Mouse (Mus musculus): ENCODE results near the gene Siglec1.

The Siglec1 gene

GRCm38 (mm10) chr2:131052862-131053418, 33.6 kb downstream of the Siglec1 start:
- peaks cover 38% of the 10 kb centered on the region for H3K4me1 ChIP-seq (replicated peaks; ENCODE audit: low read depth, low read length)

GRCm38 (mm10) chr2:131052043-131052442, 34.5 kb downstream of the Siglec1 start:
- peaks cover 64% of the 10 kb centered on the region for H3K27me3 ChIP-seq (ENCODE audit: insufficient read depth, low read length)
- H3K4me3 ChIP-seq (replicated peaks; ENCODE audit: low read length) = no peak overlapping the region
- no peaks in the 10 kb centered on the region for H3K36me3 ChIP-seq (ENCODE audit: insufficient read depth, low read length)
- H3K9me3 ChIP-seq (ENCODE audit: low read length) = peaks cover 5% of the 10 kb centered on the region
- peaks cover 38% of the 10 kb centered on the region for H3K4me1 ChIP-seq (replicated peaks; ENCODE audit: low read depth, low read length)
- TF ChIP-seq NANOG (IDR thresholded peaks at IDR 0.05; ENCODE audit: borderline replicate concordance, low read length) = no peak
- TF ChIP-seq CTCF (conservative IDR thresholded peaks at IDR 0.05; ENCODE audit: low read length) = no peak
- TF ChIP-seq POU5F1 (IDR thresholded peaks at IDR 0.05; ENCODE audit: borderline replicate concordance, low read length) = no peak; the same call in 1 of the 2 replicates

More at GRCm38 (mm10) chr2:131052862-131053418, 33.6 kb downstream of the Siglec1 start:
- Histone ChIP-seq H3K4me3 (replicated peaks; ENCODE audit: low read length) (0 out of 2 replicates have a peak overlapping the region, but pooled peaks have one; percentile 63), H3K36me3 (ENCODE audit: insufficient read depth, low read length) (no peaks in the 10 kb centered on the region), H3K9me3 (ENCODE audit: low read length) (peaks cover 6% of the 10 kb centered on the region), H3K27me3 (ENCODE audit: insufficient read depth, low read length) (peaks cover 70% of the 10 kb centered on the region)
- TF ChIP-seq CTCF (conservative IDR thresholded peaks at IDR 0.05; ENCODE audit: low read length) (no peak), POU5F1 (IDR thresholded peaks at IDR 0.05; ENCODE audit: borderline replicate concordance, low read length) (no peak), NANOG (IDR thresholded peaks at IDR 0.05; ENCODE audit: borderline replicate concordance, low read length) (no peak)

GRCm38 (mm10) chr2:131046025-131046424, 40.5 kb downstream of the Siglec1 start:
- TF ChIP-seq NANOG (IDR thresholded peaks at IDR 0.05; ENCODE audit: borderline replicate concordance, low read length) (no peak), POU5F1 (IDR thresholded peaks at IDR 0.05; ENCODE audit: borderline replicate concordance, low read length) (no peak), CTCF (conservative IDR thresholded peaks at IDR 0.05; ENCODE audit: low read length) (no peak)
- Histone ChIP-seq H3K36me3 (ENCODE audit: insufficient read depth, low read length) (no peaks in the 10 kb centered on the region), H3K4me3 (replicated peaks; ENCODE audit: low read length) (no peak overlapping the region), H3K9me3 (ENCODE audit: low read length) (no peaks in the 10 kb centered on the region), H3K27me3 (ENCODE audit: insufficient read depth, low read length) (peaks cover 53% of the 10 kb centered on the region), H3K4me1 (replicated peaks; ENCODE audit: low read depth, low read length) (peaks cover 6% of the 10 kb centered on the region; the same call in 1 of the 2 replicates)

GRCm38 (mm10) chr2:131044989-131045720, 41.4 kb downstream of the Siglec1 start:
- TF ChIP-seq NANOG (IDR thresholded peaks at IDR 0.05; ENCODE audit: borderline replicate concordance, low read length) (no peak), POU5F1 (IDR thresholded peaks at IDR 0.05; ENCODE audit: borderline replicate concordance, low read length) (no peak), CTCF (conservative IDR thresholded peaks at IDR 0.05; ENCODE audit: low read length) (no peak)
- no peak overlapping the region for H3K4me3 ChIP-seq (replicated peaks; ENCODE audit: low read length)
- no peaks in the 10 kb centered on the region for H3K36me3 ChIP-seq (ENCODE audit: insufficient read depth, low read length)
- peaks cover 10% of the 10 kb centered on the region for H3K4me1 ChIP-seq (replicated peaks; ENCODE audit: low read depth, low read length)
- peaks cover 53% of the 10 kb centered on the region for H3K27me3 ChIP-seq (ENCODE audit: insufficient read depth, low read length)
- H3K9me3 ChIP-seq (ENCODE audit: low read length) = no peaks in the 10 kb centered on the region

- no peaks in the 10 kb centered on the region for H3K9me3 ChIP-seq (ENCODE audit: low read length)
- peaks cover 10% of the 10 kb centered on the region for H3K4me1 ChIP-seq (replicated peaks; ENCODE audit: low read depth, low read length)
- peaks cover 59% of the 10 kb centered on the region for H3K27me3 ChIP-seq (ENCODE audit: insufficient read depth, low read length)
- no peaks in the 10 kb centered on the region for H3K36me3 ChIP-seq (ENCODE audit: insufficient read depth, low read length)
- H3K4me3 ChIP-seq (replicated peaks; ENCODE audit: low read length) = no peak overlapping the region
- TF ChIP-seq POU5F1 (IDR thresholded peaks at IDR 0.05; ENCODE audit: borderline replicate concordance, low read length) (no peak), CTCF (conservative IDR thresholded peaks at IDR 0.05; ENCODE audit: low read length) (no peak), NANOG (IDR thresholded peaks at IDR 0.05; ENCODE audit: borderline replicate concordance, low read length) (no peak)
These were observed 42.2 kb downstream of the Siglec1 start for GRCm38 (mm10) chr2:131044354-131044852.

GRCm38 (mm10) chr2:131042988-131043387, 43.6 kb downstream of the Siglec1 start, which contains the start of gene Gfra4:
TSS of gene Gfra4 (minus strand) at chr2:131043088.
- no peaks in the 10 kb centered on the region for H3K9me3 ChIP-seq (ENCODE audit: low read length)
- H3K27me3 ChIP-seq (ENCODE audit: insufficient read depth, low read length) = peaks cover 72% of the 10 kb centered on the region
- H3K4me3 ChIP-seq (replicated peaks; ENCODE audit: low read length) = peak within 1 kb of the TSS; percentile 79; the same call in 1 of the 2 replicates
- H3K4me1 ChIP-seq (replicated peaks; ENCODE audit: low read depth, low read length) = peaks cover 10% of the 10 kb centered on the region
- TF ChIP-seq NANOG (IDR thresholded peaks at IDR 0.05; ENCODE audit: borderline replicate concordance, low read length) (no peak), CTCF (conservative IDR thresholded peaks at IDR 0.05; ENCODE audit: low read length) (no peak), POU5F1 (IDR thresholded peaks at IDR 0.05; ENCODE audit: borderline replicate concordance, low read length) (no peak)
- H3K36me3 ChIP-seq (ENCODE audit: insufficient read depth, low read length) = no peaks in the 10 kb centered on the region

- Histone ChIP-seq H3K36me3 (ENCODE audit: insufficient read depth, low read length) (no peaks in the 10 kb centered on the region), H3K27me3 (ENCODE audit: insufficient read depth, low read length) (peaks cover 83% of the 10 kb centered on the region), H3K4me3 (replicated peaks; ENCODE audit: low read length) (peak overlapping the region; percentile 79), H3K4me1 (replicated peaks; ENCODE audit: low read depth, low read length) (peaks cover 10% of the 10 kb centered on the region), H3K9me3 (ENCODE audit: low read length) (no peaks in the 10 kb centered on the region)
- TF ChIP-seq POU5F1 (IDR thresholded peaks at IDR 0.05; ENCODE audit: borderline replicate concordance, low read length) = no peak
- no peak for TF ChIP-seq NANOG (IDR thresholded peaks at IDR 0.05; ENCODE audit: borderline replicate concordance, low read length)
- no peak for TF ChIP-seq CTCF (conservative IDR thresholded peaks at IDR 0.05; ENCODE audit: low read length)
These were observed 45.4 kb downstream of the Siglec1 start for GRCm38 (mm10) chr2:131040854-131041825.

Measured in E14TG2a.4 (cell line).